Mouse (Mus musculus): ENCODE results near the gene H2-T22. TPM values are rescaled to one million over a fixed set of nuclear protein-coding genes. Genes with fewer than 3 reads are reported as not detected.
"Not testable (repeated sequence)": the region's sequence is repeated elsewhere in the genome, so short reads cannot be mapped to it uniquely, and the experiment has no call there.

Gene H2-T22
- polyA plus RNA-seq, 1 experiment from 2014 or later = 15.0 TPM

- not testable (repeated sequence) for H3K36me3 ChIP-seq (ENCODE audit: control insufficient read depth, insufficient read depth, low read length); H3K27me3 ChIP-seq (replicated peaks; ENCODE audit: control insufficient read depth, insufficient read depth, low read length); H3K9me3 ChIP-seq (ENCODE audit: control insufficient read depth, low read length); H3K4me1 ChIP-seq (replicated peaks; ENCODE audit: control insufficient read depth, insufficient read depth, low read length); H3K27ac ChIP-seq (ENCODE audit: low read depth)
- WGBS = 2% methylated on average over 40 of the region's 40 CpGs
- Histone ChIP-seq H3K4me3 (ENCODE audit: low read depth, low read length) (peak overlapping the region; percentile 39), H3K9ac (ENCODE audit: low read length) (0 out of 2 replicates have a peak overlapping the region, but pooled peaks have one; percentile 30), H3K4me2 (ENCODE audit: low read length) (peak overlapping the region; percentile 79)
- ATAC-seq (replicated peaks; ENCODE audit: low FRiP score, low TSS enrichment, low read depth) (peak; percentile 56; the same call in 1 of the 2 replicates), DNase-seq (ENCODE audit: low spot score) (peak; percentile 69)
Observed at GRCm38 (mm10) chr17:36031583-36032331, 10.8 kb downstream of the H2-T22 start.

- H3K4me1 ChIP-seq (replicated peaks; ENCODE audit: control insufficient read depth, insufficient read depth, low read length); H3K27me3 ChIP-seq (replicated peaks; ENCODE audit: control insufficient read depth, insufficient read depth, low read length); H3K36me3 ChIP-seq (ENCODE audit: control insufficient read depth, insufficient read depth, low read length); DNase-seq (ENCODE audit: low spot score); ATAC-seq (replicated peaks; ENCODE audit: low FRiP score, low TSS enrichment, low read depth); H3K9ac ChIP-seq (ENCODE audit: low read length); H3K9me3 ChIP-seq (ENCODE audit: control insufficient read depth, low read length); H3K27ac ChIP-seq (ENCODE audit: low read depth): not testable (repeated sequence)
- H3K4me2 ChIP-seq (ENCODE audit: low read length) = peak overlapping the region; percentile 79
- 0 out of 2 replicates have a peak overlapping the region, but pooled peaks have one; percentile 39 for H3K4me3 ChIP-seq (ENCODE audit: low read depth, low read length)
- WGBS = 49% methylated on average over 8 of the region's 8 CpGs
Observed at GRCm38 (mm10) chr17:36030703-36031582, 11.6 kb downstream of the H2-T22 start.

- not testable (repeated sequence) for H3K4me2 ChIP-seq (ENCODE audit: low read length); H3K4me1 ChIP-seq (replicated peaks; ENCODE audit: control insufficient read depth, insufficient read depth, low read length); H3K27ac ChIP-seq (ENCODE audit: low read depth); DNase-seq (ENCODE audit: low spot score); H3K4me3 ChIP-seq (ENCODE audit: low read depth, low read length); ATAC-seq (replicated peaks; ENCODE audit: low FRiP score, low TSS enrichment, low read depth); H3K9me3 ChIP-seq (ENCODE audit: control insufficient read depth, low read length); H3K9ac ChIP-seq (ENCODE audit: low read length); H3K36me3 ChIP-seq (ENCODE audit: control insufficient read depth, insufficient read depth, low read length); H3K27me3 ChIP-seq (replicated peaks; ENCODE audit: control insufficient read depth, insufficient read depth, low read length)
- 75% methylated on average over 2 of the region's 4 CpGs for WGBS
Observed at GRCm38 (mm10) chr17:36030046-36030702, 12.4 kb downstream of the H2-T22 start.

GRCm38 (mm10) chr17:36028879-36029619 lies 13.5 kb downstream of the H2-T22 start:
- H3K9me3 ChIP-seq (ENCODE audit: control insufficient read depth, low read length) = no peaks in the 10 kb centered on the region
- no peak for DNase-seq (ENCODE audit: low spot score)
- WGBS = 86% methylated on average over 7 of the region's 7 CpGs

GRCm38 (mm10) chr17:36027663-36028062 lies 14.9 kb downstream of the H2-T22 start:
- Histone ChIP-seq H3K27me3 (replicated peaks; ENCODE audit: control insufficient read depth, insufficient read depth, low read length) (no peaks in the 10 kb centered on the region), H3K4me3 (ENCODE audit: low read depth, low read length) (no peak overlapping the region), H3K9me3 (ENCODE audit: control insufficient read depth, low read length) (no peaks in the 10 kb centered on the region), H3K9ac (ENCODE audit: low read length) (no peak overlapping the region), H3K36me3 (ENCODE audit: control insufficient read depth, insufficient read depth, low read length) (no peaks in the 10 kb centered on the region), H3K4me1 (replicated peaks; ENCODE audit: control insufficient read depth, insufficient read depth, low read length) (peaks cover 9% of the 10 kb centered on the region; the same call in 1 of the 2 replicates), H3K4me2 (ENCODE audit: low read length) (no peak overlapping the region), H3K27ac (ENCODE audit: low read depth) (no peak overlapping the region)
- DNase-seq (ENCODE audit: low spot score) = no peak
- WGBS = 88% methylated on average over 4 of the region's 4 CpGs
- ATAC-seq (replicated peaks; ENCODE audit: low FRiP score, low TSS enrichment, low read depth) = no peak

More at GRCm38 (mm10) chr17:36028879-36029619, 13.5 kb downstream of the H2-T22 start:
- H3K4me1 ChIP-seq (replicated peaks; ENCODE audit: control insufficient read depth, insufficient read depth, low read length) = peaks cover 2% of the 10 kb centered on the region; the same call in 1 of the 2 replicates
- no peaks in the 10 kb centered on the region for H3K36me3 ChIP-seq (ENCODE audit: control insufficient read depth, insufficient read depth, low read length)
- no peak overlapping the region for H3K27ac ChIP-seq (ENCODE audit: low read depth)
- H3K4me3 ChIP-seq (ENCODE audit: low read depth, low read length) = no peak overlapping the region
- no peaks in the 10 kb centered on the region for H3K27me3 ChIP-seq (replicated peaks; ENCODE audit: control insufficient read depth, insufficient read depth, low read length)
- no peak overlapping the region for H3K4me2 ChIP-seq (ENCODE audit: low read length)
- no peak overlapping the region for H3K9ac ChIP-seq (ENCODE audit: low read length)
- no peak for ATAC-seq (replicated peaks; ENCODE audit: low FRiP score, low TSS enrichment, low read depth)

GRCm38 (mm10) chr17:36025901-36026300 lies 16.6 kb downstream of the H2-T22 start:
- Histone ChIP-seq H3K36me3 (ENCODE audit: control insufficient read depth, insufficient read depth, low read length) (no peaks in the 10 kb centered on the region), H3K27me3 (replicated peaks; ENCODE audit: control insufficient read depth, insufficient read depth, low read length) (no peaks in the 10 kb centered on the region), H3K4me3 (ENCODE audit: low read depth, low read length) (no peak overlapping the region), H3K9ac (ENCODE audit: low read length) (no peak overlapping the region), H3K4me1 (replicated peaks; ENCODE audit: control insufficient read depth, insufficient read depth, low read length) (peaks cover 9% of the 10 kb centered on the region; the same call in 1 of the 2 replicates), H3K4me2 (ENCODE audit: low read length) (no peak overlapping the region), H3K27ac (ENCODE audit: low read depth) (no peak overlapping the region), H3K9me3 (ENCODE audit: control insufficient read depth, low read length) (no peaks in the 10 kb centered on the region)
- 40% methylated on average over 4 of the region's 4 CpGs for WGBS
- ATAC-seq (replicated peaks; ENCODE audit: low FRiP score, low TSS enrichment, low read depth) = no peak
- no peak for DNase-seq (ENCODE audit: low spot score)

GRCm38 (mm10) chr17:36025197-36025596 lies 17.4 kb downstream of the H2-T22 start:
- H3K4me1 ChIP-seq (replicated peaks; ENCODE audit: control insufficient read depth, insufficient read depth, low read length) = peaks cover 11% of the 10 kb centered on the region; the same call in 1 of the 2 replicates
- ATAC-seq (replicated peaks; ENCODE audit: low FRiP score, low TSS enrichment, low read depth) (no peak), DNase-seq (ENCODE audit: low spot score) (no peak)
- H3K27me3 ChIP-seq (replicated peaks; ENCODE audit: control insufficient read depth, insufficient read depth, low read length) = no peaks in the 10 kb centered on the region
- no peaks in the 10 kb centered on the region for H3K9me3 ChIP-seq (ENCODE audit: control insufficient read depth, low read length)
- no peaks in the 10 kb centered on the region for H3K36me3 ChIP-seq (ENCODE audit: control insufficient read depth, insufficient read depth, low read length)
- H3K4me2 ChIP-seq (ENCODE audit: low read length) = no peak overlapping the region
- no peak overlapping the region for H3K9ac ChIP-seq (ENCODE audit: low read length)
- H3K27ac ChIP-seq (ENCODE audit: low read depth) = no peak overlapping the region
- 78% methylated on average over 5 of the region's 5 CpGs for whole genome bisulfite sequencing
- no peak overlapping the region for H3K4me3 ChIP-seq (ENCODE audit: low read depth, low read length)
